Mouse (Mus musculus) hindbrain, embryonic 12.5 days (tissue): Measurements from ENCODE around the gene Topbp1. TPM values are rescaled to one million over a fixed set of nuclear protein-coding genes. Genes with fewer than 3 reads are reported as not detected.

Experiments
- ATAC-seq: fragments of 200-750 bp; cut with Nextera tagmentation; 2 replicates; pipeline ENCODE4 v1.8.0; 2017; ENCODE audit warnings: moderate TSS enrichment; ENCODE audit not compliant: low FRiP score
- H3K27ac ChIP-seq: fragments of 300-500 bp; sonication (generic); 2 replicates; pipeline ENCODE4 v1.5.1; 2016; ENCODE audit warnings: mild to moderate bottlenecking
- H3K27me3 ChIP-seq: fragments of 300-500 bp; sonication (generic); 2 replicates; pipeline ENCODE4 v1.6.1; 2016; ENCODE audit warnings: mild to moderate bottlenecking
- H3K36me3 ChIP-seq: fragments of 300-500 bp; sonication (generic); 2 replicates; pipeline ENCODE4 v1.6.1; 2016; ENCODE audit warnings: mild to moderate bottlenecking
- H3K4me1 ChIP-seq: fragments of 300-500 bp; sonication (generic); 2 replicates; pipeline ENCODE4 v1.6.1; 2016
- H3K4me2 ChIP-seq: fragments of 300-500 bp; sonication (generic); replicated peaks from 2 replicates; pipeline ENCODE4 v1.6.1; 2016; ENCODE audit warnings: mild to moderate bottlenecking
- H3K4me3 ChIP-seq: fragments of 300-500 bp; sonication (generic); 2 replicates; pipeline ENCODE4 v1.5.1; 2016; ENCODE audit warnings: mild to moderate bottlenecking
- H3K9ac ChIP-seq: fragments of 300-500 bp; sonication (generic); 2 replicates; pipeline ENCODE4 v1.6.1; 2016; ENCODE audit warnings: mild to moderate bottlenecking, moderate library complexity
- H3K9me3 ChIP-seq: fragments of 300-500 bp; sonication (generic); replicated peaks from 2 replicates; pipeline ENCODE4 v1.6.1; 2016; ENCODE audit warnings: mild to moderate bottlenecking
- WGBS: fragments of 180-500 bp; shearing (Covaris S2); methylation state at CpG from one replicate; pipeline ENCODE4 v1.1.7; 2016; 5-methylcytosine and 5-hydroxymethylcytosine counted together
- polyA plus RNA-seq: library from polyadenylated mRNA; unstranded; fragments of >200 nt; fragmentation: Nextera tagmentation; extraction: Ambion mirVana; gene quantifications from 2 replicates; pipeline ENCODE4 v1.2.1, GENCODE M21; 2016

The Topbp1 gene
- 56.2 and 59.1 TPM in 2 replicates for polyA plus RNA-seq

DNA sequence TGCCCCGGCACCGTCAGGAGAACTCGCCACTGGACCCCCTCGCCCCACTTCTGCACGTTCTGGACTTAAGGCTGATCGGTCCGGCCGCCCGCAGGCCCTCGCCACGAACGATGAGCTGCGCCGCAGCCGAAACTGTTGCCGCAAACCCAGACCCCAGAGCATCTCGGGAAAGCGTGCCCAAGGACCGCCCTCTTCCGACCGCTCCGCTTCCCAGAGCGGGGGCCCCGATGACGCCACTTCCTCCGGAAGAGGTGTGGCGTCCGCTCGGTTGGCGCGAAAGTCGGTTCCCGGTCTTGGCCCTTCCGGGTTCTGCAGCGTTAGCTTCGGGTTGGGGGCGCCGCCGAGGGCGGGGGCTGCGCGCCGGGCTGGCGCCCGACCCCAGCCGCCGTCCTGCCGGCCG lies at the start of gene Topbp1, which contains the start of gene 1300017J02Rik:
Gene Topbp1, plus strand, starts transcription at position 289 of the 400 bp plus-strand sequence.
Gene 1300017J02Rik, minus strand, starts transcription at position 156 of the 400 bp plus-strand sequence.
- Histone ChIP-seq H3K36me3 (peaks cover 24% of the 10 kb centered on the region), H3K27ac (peak within 1 kb of the TSS; percentile 86), H3K4me2 (peak within 1 kb of the TSS; percentile 78), H3K9me3 (no peaks in the 10 kb centered on the region), H3K4me1 (peaks cover 13% of the 10 kb centered on the region), H3K27me3 (no peaks in the 10 kb centered on the region), H3K9ac (peak within 1 kb of the TSS; percentile 85), H3K4me3 (peak within 1 kb of the TSS; percentile 98)
- ATAC-seq, result peak; percentile 98
- under 1% methylated on average over 49 of the region's 49 CpGs for WGBS

DNA sequence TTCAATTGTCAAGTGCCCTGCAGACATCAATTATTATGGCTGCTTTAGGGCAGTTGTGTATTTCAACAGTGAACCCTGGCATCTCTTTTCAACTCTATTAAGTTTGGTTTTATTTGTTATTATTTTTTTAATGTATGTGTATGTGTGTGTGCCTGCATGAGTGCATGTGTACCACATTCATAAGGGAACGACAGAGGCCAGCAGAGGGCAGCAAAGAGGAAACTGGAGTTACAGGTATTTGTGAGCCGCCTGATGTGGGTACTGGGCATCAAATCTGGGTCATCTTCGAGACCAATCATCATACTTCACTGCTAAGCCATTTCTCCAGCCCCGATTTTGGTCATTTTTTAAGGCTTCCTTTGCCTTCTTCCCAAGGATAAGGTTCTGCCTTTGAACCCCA lies 39.2 kb upstream of the Topbp1 start:
- no peak overlapping the region for H3K27ac ChIP-seq
- no peaks in the 10 kb centered on the region for H3K9me3 ChIP-seq
- H3K27me3 ChIP-seq, result no peaks in the 10 kb centered on the region
- ATAC-seq, result no peak
- 86% methylated on average over 4 of the region's 4 CpGs for WGBS
- H3K9ac ChIP-seq, result no peak overlapping the region
- no peaks in the 10 kb centered on the region for H3K4me1 ChIP-seq
- H3K4me2 ChIP-seq, result no peak overlapping the region
- H3K4me3 ChIP-seq, result no peak overlapping the region
- H3K36me3 ChIP-seq, result no peaks in the 10 kb centered on the region

- Histone ChIP-seq H3K36me3 (no peaks in the 10 kb centered on the region), H3K4me1 (0 out of 2 replicates have a peak, but pooled peaks cover 3% of the 10 kb centered on the region), H3K4me2 (no peak overlapping the region), H3K27ac (no peak overlapping the region), H3K9me3 (no peaks in the 10 kb centered on the region), H3K27me3 (no peaks in the 10 kb centered on the region), H3K9ac (no peak overlapping the region), H3K4me3 (no peak overlapping the region)
- ATAC-seq, result peak; percentile 64; the same call in 1 of the 2 replicates
- WGBS, result 33% methylated on average over 4 of the region's 4 CpGs
Measured at GRCm38 (mm10) chr9:103271104-103271503, 33.9 kb upstream of the Topbp1 start.

DNA sequence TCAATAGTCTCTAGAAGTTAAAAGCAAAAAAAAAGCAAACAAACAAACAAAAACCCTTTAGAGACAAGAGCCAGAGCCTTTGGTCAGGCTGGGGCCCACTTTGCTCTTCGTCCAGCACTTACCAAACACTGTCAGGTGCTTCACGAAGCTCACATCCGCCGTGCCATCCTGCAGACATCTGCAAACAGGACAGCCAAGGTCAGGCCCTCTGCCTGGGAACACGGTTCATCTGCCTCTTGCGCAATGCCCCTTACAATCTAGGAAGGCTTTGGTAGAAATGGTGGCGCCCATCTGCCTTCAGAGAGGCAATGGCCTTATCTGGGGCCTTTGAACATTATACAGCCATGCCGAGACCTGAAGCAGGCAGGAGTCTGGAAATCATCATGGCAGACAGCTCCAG lies 30.2 kb upstream of the Topbp1 start:
- no peaks in the 10 kb centered on the region for H3K36me3 ChIP-seq
- no peak overlapping the region for H3K27ac ChIP-seq
- H3K4me3 ChIP-seq, result no peak overlapping the region
- H3K4me1 ChIP-seq, result 0 out of 2 replicates have a peak, but pooled peaks cover 3% of the 10 kb centered on the region
- H3K4me2 ChIP-seq, result no peak overlapping the region
- no peaks in the 10 kb centered on the region for H3K27me3 ChIP-seq
- ATAC-seq, result no peak
- H3K9me3 ChIP-seq, result no peaks in the 10 kb centered on the region
- WGBS, result 90% methylated on average over 8 of the region's 8 CpGs
- H3K9ac ChIP-seq, result no peak overlapping the region

DNA sequence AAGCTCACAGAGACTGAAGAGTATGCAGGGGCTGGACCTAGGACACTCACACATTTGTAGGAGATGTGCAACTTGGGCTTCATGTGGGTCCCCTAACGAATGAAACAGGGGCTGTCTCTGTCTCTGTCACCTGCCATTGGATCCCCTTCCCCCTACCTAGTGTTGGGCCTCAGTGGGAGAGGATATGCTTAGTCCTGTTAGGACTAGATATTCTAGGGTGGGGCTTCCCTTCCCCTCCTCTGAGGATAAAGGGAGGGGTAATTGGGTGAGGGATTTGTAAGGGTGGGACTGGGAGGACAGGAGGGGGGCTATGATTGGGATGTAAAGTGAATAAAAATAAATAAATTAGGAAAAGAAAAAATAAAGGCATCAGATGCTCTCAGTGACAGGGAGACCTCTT lies 29.3 kb upstream of the Topbp1 start:
- 85% methylated on average over 1 of the region's 1 CpGs for WGBS
- Histone ChIP-seq H3K4me1 (0 out of 2 replicates have a peak, but pooled peaks cover 3% of the 10 kb centered on the region), H3K36me3 (no peaks in the 10 kb centered on the region), H3K9me3 (no peaks in the 10 kb centered on the region), H3K9ac (no peak overlapping the region), H3K27ac (no peak overlapping the region), H3K4me2 (no peak overlapping the region), H3K4me3 (no peak overlapping the region), H3K27me3 (no peaks in the 10 kb centered on the region)
- no peak for ATAC-seq

DNA sequence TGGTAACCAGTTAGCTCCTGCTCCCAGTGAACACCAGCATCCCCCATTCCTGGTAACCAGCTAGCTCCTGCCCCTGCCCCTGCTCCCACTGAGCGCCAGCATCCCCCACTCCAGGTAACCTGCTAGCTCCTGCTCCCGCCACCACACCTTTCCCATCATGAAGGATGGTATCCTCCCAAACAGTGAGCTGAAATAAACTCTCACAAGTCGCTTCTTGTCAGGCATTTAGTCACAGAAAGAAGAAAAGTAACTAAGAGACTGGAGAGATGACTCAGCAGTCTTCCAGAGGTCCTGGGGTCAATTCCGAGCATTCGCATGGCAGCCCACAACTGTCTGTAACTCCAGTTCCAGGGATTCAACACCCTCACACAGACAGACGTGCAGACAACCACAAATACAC lies 28.1 kb upstream of the Topbp1 start:
- H3K9me3 ChIP-seq, result no peaks in the 10 kb centered on the region
- WGBS, result 85% methylated on average over 6 of the region's 6 CpGs
- H3K27me3 ChIP-seq, result no peaks in the 10 kb centered on the region
- no peak overlapping the region for H3K27ac ChIP-seq
- no peak overlapping the region for H3K4me2 ChIP-seq
- no peaks in the 10 kb centered on the region for H3K36me3 ChIP-seq
- H3K4me3 ChIP-seq, result no peak overlapping the region
- no peaks in the 10 kb centered on the region for H3K4me1 ChIP-seq
- no peak overlapping the region for H3K9ac ChIP-seq
- ATAC-seq, result no peak

GRCm38 (mm10) chr9:103286396-103286795 lies 18.6 kb upstream of the Topbp1 start:
- no peaks in the 10 kb centered on the region for H3K9me3 ChIP-seq
- H3K4me2 ChIP-seq, result no peak overlapping the region
- no peak for ATAC-seq
- WGBS, result 59% methylated on average over 4 of the region's 4 CpGs
- H3K4me3 ChIP-seq, result no peak overlapping the region
- H3K9ac ChIP-seq, result no peak overlapping the region
- no peak overlapping the region for H3K27ac ChIP-seq
- no peaks in the 10 kb centered on the region for H3K4me1 ChIP-seq
- H3K27me3 ChIP-seq, result no peaks in the 10 kb centered on the region
- H3K36me3 ChIP-seq, result no peaks in the 10 kb centered on the region

GRCm38 (mm10) chr9:103286901-103287422 lies 18.1 kb upstream of the Topbp1 start:
- Histone ChIP-seq H3K4me3 (no peak overlapping the region), H3K27me3 (no peaks in the 10 kb centered on the region), H3K4me1 (no peaks in the 10 kb centered on the region), H3K36me3 (no peaks in the 10 kb centered on the region), H3K9me3 (no peaks in the 10 kb centered on the region), H3K27ac (no peak overlapping the region), H3K4me2 (no peak overlapping the region), H3K9ac (no peak overlapping the region)
- 73% methylated on average over 13 of the region's 13 CpGs for WGBS
- ATAC-seq, result no peak

GRCm38 (mm10) chr9:103287840-103288488 lies 17.1 kb upstream of the Topbp1 start:
- H3K27ac ChIP-seq, result no peak overlapping the region
- ATAC-seq, result no peak
- 89% methylated on average over 19 of the region's 19 CpGs for WGBS

DNA sequence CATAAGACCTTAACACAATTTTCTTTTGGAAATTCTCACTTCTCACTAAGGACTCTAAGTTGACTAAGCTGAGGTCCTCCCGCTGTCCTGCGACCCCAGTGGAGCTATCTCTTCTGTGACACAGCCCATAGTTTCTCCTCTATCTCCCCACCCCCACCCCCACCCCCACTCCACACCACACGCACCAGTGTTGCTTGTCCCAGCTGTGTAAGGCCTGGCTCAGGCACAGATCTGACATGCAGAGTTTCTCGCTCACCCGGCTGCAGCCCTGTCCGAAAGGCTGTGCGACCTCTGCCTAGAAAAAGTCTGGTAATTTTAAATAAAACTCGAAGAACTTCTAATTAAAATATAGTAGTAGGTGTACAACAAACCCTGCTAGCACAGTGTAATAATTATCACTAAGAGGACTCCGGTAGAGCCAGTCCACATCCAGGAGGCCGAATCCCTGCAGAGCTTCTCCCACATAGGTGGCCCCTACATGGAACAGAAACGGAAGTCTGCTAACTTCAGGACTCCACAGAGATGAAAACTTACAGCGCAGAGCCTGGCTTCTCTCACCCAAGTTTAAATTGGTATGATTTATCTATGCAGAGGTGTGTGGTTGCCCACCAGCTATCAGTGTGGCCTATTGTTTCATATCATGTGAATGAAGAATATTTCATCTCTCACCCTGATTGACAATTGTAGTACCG lies 16.4 kb upstream of the Topbp1 start:
- no peaks in the 10 kb centered on the region for H3K27me3 ChIP-seq
- no peak for ATAC-seq
- H3K4me1 ChIP-seq, result no peaks in the 10 kb centered on the region
- H3K27ac ChIP-seq, result no peak overlapping the region
- H3K4me3 ChIP-seq, result no peak overlapping the region
- 88% methylated on average over 13 of the region's 13 CpGs for WGBS
- H3K9ac ChIP-seq, result no peak overlapping the region
- no peaks in the 10 kb centered on the region for H3K36me3 ChIP-seq
- no peak overlapping the region for H3K4me2 ChIP-seq
- H3K9me3 ChIP-seq, result no peaks in the 10 kb centered on the region

More at GRCm38 (mm10) chr9:103287840-103288488, 17.1 kb upstream of the Topbp1 start:
- Histone ChIP-seq H3K4me2 (no peak overlapping the region), H3K27me3 (no peaks in the 10 kb centered on the region), H3K9me3 (no peaks in the 10 kb centered on the region), H3K9ac (no peak overlapping the region), H3K4me3 (no peak overlapping the region), H3K36me3 (no peaks in the 10 kb centered on the region), H3K4me1 (no peaks in the 10 kb centered on the region)

- Histone ChIP-seq H3K36me3 (no peaks in the 10 kb centered on the region), H3K9ac (no peak overlapping the region), H3K4me2 (no peak overlapping the region), H3K27me3 (no peaks in the 10 kb centered on the region), H3K27ac (no peak overlapping the region), H3K4me1 (no peaks in the 10 kb centered on the region), H3K4me3 (no peak overlapping the region), H3K9me3 (no peaks in the 10 kb centered on the region)
- no peak for ATAC-seq
- WGBS, result 94% methylated on average over 2 of the region's 2 CpGs
Measured at GRCm38 (mm10) chr9:103294507-103294906, 10.5 kb upstream of the Topbp1 start.

GRCm38 (mm10) chr9:103301086-103301485 lies 3.9 kb upstream of the Topbp1 start:
- H3K27me3 ChIP-seq, result no peaks in the 10 kb centered on the region
- no peak overlapping the region for H3K9ac ChIP-seq
- H3K9me3 ChIP-seq, result no peaks in the 10 kb centered on the region
- no peaks in the 10 kb centered on the region for H3K36me3 ChIP-seq
- no peak overlapping the region for H3K27ac ChIP-seq
- ATAC-seq, result no peak
- H3K4me2 ChIP-seq, result no peak overlapping the region
- 93% methylated on average over 8 of the region's 8 CpGs for WGBS
- no peak overlapping the region for H3K4me3 ChIP-seq
- H3K4me1 ChIP-seq, result peaks cover 4% of the 10 kb centered on the region
